Mouse (Mus musculus) frontal cortex, postnatal 36 days (tissue): ENCODE measurements at regions not wholly inside any gene's neighbourhood (a gene's known extent, or its start where the extent isn't known, plus 50 kb on each side); places are given as distances from the start of the nearest gene placed in this dataset.

ENCODE experiments used
- DNase-seq, 2 experiments: peaks; one replicate each; pipeline ENCODE4 v3.0.0; 2022; ENCODE audit warnings: low spot score in 2 of 2

DNA sequence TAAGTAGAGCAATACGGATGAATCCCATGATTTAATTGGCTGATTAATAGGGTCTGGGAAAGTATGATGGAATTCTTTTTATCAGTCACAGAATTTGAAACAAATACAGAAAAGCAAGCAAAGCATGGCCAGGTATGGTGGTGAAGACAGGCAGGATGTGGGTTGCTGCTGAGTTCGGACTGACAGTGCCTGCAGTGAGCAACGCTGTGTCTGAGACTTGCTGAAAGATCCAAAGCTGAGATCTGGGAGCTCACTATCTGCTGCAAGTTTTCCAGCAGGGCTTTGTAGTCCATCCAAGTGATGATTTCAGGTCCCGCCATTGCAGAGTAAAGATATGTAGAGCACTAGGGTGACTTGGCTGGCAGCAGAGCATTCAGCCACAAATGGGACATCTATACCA is 189.3 kb upstream of the Ahr start:
- DNase-seq = no peak

DNA sequence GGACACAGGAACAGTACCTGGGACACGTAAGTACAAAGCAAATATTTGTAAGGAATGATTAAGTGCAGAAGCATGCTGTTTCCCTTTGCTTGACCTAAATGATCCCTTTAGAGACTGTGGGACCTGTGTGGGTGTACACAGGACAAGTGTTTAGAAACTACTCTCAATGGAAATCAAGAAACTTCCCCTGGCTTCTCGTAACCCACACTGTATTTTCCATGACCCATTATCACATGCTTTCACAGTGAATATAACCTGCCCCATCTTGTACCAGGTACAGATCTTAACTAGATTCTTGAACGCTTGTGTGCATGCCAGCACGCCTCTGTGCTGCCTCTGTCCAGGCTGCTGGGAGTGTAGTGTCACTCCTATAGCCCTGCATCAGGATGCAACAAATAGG is 177.8 kb upstream of the Ahr start:
- DNase-seq = no peak

DNA sequence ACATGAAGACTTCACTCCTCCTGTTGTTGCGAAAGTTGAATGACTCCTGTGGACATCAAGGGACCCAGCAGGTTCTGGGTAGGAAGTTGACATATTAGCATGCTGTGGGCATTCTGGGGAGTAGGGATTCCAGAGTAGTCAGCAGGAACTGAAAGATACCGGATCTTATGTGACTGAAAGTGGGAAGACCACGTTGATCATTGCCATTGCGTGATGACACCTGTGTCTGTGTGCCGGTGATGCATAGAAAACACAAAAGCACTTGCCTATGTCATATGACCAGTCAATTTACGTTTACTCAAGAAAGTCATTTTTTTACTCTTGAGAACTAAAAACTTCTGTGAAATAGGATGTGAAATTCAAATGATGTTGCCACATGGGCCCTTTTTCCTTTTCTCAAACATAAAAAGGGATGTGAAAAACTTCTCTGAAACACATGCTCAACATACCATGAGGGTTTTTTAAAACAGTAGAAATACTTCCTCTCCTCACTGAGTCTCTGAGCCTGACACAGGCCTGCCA is 176.8 kb upstream of the Ahr start:
- DNase-seq = no peak

DNA sequence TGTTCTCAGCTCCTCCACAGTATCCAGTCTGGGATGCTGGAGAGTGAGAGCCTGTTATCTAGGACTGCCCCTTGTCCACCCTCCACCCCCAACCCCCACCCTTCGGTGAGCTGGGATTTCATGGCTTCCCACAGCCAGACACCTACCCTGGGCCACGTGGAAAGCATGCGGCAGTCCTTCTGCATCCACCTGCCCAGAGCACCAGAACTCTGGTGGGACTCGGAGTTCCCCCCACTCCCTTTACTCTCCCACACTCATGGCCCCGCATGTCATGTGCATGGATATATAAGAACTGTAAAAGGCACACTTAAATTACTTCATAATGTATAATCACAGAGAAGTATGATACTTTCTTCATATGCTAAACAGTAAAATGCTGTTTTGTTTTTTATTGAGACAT is 175.5 kb upstream of the Ahr start:
- DNase-seq = no peak

DNA sequence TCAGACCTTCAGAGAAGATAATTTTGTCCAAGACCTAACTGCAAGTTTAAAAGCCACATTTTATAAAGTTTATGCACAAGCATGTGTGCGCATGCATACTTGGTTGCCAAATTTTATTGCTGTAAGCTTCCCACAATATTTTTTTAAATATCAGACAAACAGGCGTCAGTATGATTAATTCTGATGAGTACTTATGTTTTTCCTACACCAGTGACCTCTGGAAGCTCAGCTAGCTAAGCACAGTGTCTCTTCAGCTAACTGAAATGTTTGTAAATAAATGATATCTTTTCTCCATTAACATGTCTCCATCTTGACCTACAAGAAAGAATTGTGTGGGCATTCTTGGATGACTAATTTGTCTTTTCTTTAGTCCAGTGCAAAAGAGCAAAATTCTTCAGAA is 168.6 kb upstream of the Ahr start:
- no peak for DNase-seq

DNA sequence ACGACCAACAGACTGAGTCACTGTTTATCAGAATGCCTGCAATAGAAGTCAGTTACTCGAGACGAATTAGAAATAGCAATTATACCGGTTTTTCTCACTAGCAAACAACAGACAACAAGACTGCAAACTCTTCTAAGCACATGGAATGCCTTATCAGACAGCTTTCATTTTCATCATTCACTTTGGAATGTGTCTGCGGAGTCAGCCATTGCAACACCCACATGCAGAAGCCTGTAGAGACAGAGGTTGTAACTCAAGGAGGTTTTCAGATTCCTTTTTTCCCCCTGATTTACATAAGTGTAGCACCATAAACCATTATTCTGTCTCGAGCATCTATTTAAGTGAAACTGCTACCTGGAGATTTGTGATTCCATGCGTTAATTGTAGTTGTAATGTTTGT is 167.8 kb upstream of the Ahr start:
- DNase-seq = no peak

DNA sequence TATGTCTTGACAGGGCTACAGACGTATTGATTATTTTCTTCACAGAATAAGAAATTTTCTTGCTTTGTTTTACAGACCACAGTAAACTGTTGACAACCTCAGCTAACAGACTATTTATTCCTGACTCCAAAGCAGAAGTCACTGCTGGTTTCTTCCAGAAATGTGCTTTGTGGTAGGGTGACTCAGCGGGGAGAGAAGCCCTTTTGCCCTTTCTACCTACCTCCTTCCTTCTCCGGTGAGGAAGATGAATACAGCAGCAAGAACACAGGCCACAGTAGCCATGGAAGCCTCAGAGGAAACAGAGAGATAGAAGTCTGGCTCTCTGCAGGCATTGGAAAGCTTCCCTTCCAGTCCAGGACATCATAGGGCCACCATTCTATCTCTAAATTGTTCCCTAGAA is 159.4 kb upstream of the Ahr start:
- no peak for DNase-seq

DNA sequence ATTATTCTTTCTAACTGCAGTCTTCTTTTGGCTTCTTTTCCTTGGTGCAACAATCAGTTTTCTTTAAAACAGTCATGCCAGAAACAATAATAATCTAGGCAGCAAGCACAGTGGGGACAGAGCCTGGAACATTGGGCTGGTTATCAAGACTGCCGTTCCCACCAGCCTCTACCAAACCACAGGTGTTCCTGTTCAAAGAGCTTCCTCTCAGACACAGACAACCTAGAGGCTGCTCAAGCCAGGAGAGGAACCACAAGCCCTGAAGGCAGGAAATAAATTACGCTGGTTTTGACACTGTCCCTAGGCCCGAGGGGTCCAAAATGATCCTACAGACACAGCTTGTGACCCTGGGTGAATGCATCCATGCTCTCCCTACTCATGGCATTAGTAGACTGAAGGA is 156.1 kb upstream of the Ahr start:
- no peak for DNase-seq

DNA sequence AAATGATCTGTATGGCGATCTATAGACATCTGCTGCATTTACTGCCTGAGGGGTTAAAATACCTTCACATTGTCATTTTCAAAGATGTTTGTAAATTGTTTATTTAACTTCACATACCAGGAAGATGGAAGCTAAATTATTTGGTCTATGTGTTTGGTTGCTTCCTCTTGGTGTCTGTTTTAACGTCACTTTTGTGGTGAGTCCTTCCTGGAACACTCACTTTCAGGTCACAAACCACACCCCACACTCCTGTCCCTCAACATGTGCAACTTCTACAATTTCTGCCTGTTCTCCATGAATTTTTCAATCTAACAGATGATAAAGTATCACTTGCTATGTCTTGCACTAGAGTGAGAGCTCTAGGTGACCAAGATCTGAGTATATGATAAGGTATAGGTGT is 151.4 kb upstream of the Ahr start:
- DNase-seq = no peak

DNA sequence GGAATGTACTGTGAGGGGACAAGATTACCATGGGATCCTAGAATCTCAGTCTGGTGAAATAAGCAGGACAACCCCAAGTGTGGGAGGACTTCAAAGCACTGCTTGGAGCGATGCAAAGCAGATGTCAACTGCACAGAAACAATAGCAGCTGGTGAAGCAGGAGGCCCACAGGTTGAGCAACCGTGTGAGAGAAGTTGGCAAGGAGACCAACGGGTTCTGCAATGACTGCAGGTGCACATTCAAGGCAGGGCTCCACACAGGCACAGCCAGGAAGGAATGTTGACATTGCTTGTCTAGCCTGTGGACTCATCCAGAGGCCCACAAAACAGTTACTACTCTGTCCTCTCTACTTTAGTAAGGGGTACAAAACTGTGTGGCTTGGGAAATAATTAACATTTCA is 150.4 kb upstream of the Ahr start:
- no peak for DNase-seq

DNA sequence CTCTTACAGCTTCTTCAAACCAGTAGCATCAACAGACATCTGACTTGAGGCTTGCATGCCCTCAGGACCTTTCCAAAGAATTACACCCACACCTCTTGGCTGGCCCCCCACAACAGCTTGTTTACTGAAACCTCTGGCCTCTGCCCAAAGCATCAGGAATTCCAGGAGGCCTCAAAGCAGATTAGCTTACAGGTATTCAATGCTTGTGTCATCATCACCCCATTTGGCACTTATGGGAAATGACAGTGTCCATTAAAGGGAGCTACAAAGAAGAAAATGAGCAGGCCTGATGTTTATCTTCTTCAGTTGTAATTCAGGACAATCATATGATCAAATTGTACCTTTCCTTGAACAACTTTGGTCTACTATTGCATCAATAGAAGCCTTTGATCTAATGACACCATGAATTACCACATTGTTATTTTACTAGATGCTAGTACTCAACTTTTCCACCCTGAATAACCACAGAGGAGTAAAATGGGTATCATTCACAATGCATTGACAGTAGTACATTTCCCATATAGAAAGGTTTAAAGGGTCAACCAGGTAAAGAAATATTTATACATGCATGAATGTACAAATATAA is 147.1 kb upstream of the Ahr start:
- no peak for DNase-seq

DNA sequence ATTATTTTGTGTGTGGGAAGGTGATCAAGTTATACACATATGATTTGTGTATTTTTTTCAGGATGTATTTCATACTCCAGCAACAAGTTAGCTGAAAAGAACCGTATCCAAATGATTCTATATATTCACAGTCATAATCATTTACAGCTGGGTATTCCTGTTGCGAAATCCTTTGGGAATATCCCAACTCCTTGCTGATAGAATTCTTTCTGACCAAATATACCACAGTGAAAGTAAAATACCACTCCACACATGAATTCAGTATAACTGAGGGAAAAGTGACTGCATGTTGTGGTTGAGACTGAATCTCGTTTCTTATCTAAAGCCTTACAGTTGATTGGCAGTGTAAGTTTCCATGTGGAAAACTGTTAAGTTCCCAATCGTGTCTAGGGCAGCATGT is 145.1 kb upstream of the Ahr start:
- no peak for DNase-seq

DNA sequence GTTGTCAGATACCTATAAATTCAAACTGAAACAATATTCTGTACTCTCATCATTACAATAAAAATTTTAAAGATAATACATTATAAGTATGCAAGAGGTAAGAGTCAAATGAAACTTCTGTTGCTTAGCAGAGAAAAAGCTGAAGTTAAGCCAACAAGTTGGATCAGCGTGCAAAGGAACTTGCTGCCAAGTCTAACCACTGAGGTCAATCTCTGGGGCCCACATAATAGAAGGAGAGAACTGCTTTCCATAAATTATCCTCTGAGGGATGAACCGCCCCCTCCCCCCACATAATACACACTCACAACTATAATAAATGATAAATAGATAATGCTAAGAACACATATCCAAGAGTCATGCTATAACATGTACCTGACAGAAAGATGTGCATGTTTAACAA is 144.2 kb upstream of the Ahr start:
- DNase-seq = no peak

DNA sequence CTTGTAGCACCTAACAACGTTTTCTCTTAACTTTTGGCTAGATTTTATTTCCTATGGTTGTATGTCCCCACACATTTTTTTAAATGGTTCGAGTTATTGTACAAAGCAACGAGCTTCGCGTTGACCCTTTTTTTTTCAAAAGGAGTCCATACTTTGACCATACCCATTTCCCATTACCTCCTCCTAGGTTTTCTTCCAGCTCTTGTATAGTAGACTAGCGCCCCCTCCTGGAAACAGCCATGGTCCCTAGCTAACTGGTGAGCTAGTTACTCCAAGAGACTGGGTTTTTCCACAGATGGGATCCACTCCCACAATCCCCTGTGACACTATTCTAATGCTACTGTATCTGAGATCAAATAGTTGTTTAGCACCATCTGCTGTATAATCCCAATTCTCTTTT is 139.6 kb upstream of the Ahr start:
- peak in 1 of 2 experiments; percentile 30 for DNase-seq

DNA sequence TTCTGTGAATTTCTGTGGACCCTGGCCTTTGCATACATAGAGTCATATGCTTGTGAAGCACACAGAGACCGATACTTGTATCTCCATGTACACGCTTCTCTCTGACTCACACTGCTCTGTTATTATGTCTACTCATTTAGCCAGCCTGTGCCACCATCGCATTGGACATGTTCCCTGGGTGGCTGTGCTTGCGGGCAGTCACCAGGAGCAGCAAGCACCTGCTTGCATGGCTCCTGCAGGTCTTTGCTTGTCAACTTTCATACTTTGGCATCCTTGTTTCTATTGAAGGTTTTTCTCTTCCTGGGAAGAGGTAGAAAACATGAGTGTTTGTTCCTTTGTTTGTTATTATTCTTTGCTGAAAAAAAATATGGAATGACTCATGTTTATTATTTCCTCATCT is 136.1 kb upstream of the Ahr start:
- DNase-seq = no peak

DNA sequence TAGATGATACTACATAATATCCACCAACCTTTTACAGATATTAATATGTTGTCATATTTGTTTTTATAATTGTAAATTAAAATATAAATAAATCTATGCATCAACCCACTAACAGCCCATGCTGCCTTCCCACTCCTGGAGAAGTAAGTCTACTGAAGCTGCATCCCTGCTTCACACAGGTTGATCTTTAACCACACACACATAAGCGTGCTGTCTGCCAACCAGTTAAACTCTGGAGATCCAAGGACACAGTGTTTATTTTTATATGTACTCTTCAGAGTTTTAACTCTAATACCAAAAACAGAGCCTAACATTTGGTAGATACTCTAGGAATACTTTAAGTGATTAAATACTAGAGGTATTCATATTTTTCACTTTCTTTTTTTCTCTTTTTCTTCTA is 133.9 kb upstream of the Ahr start:
- no peak for DNase-seq

DNA sequence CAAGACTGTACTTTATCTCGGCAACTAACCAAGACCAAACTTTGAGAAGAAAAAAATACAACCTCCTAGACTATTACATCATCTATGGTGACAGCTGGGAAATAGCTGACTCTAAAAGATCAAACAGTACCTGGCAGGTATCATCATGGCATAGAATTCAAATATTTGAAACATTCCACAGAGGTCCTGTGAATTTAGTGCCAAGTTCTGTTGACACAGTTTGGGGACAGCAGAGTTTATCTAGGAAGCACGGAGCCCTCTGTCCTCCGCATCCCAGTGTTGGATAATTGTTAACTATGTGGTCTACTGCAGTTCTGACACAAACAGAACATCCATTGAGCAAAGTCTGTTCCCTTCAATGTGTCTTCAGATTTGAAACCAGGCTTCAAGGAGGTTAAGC is 132.9 kb upstream of the Ahr start:
- DNase-seq = no peak

DNA sequence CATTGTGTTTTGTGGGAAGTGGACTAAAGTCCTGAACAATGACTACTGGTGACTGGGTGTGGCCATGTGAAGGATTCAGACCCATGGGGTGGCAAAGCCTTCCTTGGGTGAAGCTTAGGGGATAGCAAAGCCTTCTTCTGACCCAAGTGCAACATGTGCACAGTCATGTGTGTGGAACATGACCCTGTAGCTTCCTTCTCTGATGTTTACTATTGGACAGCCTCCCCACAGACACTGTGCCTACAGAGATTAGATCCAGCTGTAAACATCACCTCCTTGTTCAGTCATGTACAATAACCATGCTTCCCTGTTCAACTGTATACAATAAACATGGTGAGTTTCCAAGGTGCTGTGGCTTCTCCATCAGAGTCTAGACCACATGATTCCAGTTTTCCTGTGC is 132.4 kb upstream of the Ahr start:
- DNase-seq = no peak

DNA sequence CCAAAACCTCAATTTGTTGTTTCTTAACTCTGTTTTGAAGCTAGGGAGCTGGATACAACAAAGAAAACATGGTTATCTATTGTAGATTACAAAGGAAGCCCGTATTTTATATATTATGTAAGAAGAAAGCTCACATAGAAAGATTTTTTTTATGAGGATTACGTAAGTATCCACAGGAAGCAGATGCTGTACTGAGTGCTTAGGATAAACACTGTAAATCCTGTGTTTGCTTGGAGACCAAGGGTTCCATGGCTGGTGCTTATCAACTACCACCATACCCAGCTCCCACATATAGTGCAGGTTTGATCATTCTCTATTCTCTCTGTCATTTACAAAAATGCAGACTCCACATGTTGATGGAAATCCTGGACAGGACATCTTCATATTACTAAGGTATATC is 131.2 kb upstream of the Ahr start:
- DNase-seq = no peak

DNA sequence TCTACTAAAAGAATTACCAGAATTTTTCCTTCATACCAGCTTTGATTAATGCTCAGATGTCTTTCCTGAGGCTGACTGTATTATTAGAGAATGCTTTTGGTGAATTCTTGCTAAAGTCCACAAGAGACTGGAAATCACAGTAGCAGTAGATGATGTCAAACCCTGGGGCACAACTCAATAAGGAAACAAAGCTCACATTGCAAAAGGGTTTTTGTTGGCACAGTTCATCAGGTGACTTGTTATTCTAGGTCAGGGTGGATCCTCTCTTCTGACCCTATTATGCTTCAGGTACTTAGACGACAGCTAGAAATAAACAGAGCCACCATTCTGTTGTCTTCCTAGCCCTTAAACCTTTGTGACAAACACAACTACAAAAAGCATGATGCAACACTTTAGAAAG is 128.2 kb upstream of the Ahr start:
- no peak for DNase-seq

DNA sequence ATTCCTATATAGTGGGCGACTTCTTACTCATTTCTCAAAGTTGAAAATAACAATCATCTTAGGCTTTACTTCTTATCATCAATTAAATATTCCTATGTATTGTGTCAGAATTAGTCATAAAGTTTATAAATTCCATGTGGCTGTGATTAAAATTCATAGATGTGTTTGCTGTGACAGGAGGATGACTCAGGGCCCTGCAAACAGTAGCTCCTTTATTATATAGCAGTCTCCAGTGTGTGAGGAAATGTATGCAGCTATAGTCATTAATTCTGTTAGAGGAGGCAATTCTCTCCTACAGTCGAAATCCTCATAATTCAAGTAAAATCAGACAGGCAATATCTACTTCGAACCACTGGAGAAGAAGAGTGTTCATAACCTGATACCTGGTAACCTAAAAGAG is 121.7 kb upstream of the Ahr start:
- no peak for DNase-seq

DNA sequence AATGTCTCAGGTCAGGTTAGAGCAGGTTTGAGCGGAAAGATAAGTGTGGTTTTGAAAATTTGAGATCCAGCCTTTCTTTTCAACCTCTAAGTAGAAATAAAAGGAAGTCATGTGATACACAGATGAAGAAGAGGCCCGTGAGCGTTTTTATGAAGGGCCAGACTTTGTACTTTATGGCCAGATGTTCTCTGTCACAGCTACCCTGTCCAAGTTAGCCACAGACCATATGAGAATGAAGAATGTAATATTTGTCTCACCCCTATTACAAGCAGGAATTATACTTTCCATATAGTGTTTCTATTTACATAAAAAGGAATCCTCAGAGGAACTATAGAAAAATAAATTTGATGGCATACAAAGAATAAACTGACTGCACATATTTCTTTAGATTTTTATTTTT is 114.9 kb upstream of the Ahr start:
- no peak for DNase-seq

DNA sequence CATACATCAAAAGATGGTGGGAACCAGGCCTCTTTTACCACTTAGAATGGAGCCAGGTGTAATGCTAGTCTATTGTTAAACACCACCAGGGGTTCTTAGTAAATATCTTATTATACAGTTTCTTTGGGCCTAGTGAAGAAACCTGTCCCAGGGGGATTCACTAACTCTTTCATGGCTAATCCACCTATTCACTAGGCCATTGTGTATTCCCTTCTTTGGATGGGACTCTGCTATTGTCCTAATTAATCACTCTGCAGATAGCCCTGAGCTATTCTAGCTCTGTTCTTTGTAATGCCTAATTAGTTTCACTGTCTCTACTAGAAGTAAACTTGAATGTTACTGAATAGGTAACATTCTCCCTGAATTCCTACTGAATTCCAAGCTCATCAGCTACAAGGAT is 107.6 kb upstream of the Ahr start:
- DNase-seq = no peak

DNA sequence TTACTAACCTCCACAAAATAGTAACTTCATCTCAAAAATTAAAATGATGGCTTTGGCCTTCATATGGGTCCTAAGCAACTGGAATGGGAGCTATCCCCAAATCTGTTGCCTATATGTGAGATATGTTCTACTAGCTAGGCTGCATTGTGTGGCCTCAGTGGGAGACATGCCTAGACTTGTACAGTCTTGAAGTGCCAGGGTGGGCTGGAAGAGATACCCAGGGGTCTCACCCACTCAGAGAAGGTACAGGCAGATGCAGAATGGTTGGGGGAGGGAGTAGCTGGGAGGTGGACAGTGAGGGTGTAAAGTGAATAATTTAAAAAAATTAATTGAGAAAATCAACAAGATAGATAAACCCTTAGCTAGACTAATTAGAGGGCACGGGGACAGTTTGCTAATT is 106.9 kb upstream of the Ahr start:
- DNase-seq = no peak

DNA sequence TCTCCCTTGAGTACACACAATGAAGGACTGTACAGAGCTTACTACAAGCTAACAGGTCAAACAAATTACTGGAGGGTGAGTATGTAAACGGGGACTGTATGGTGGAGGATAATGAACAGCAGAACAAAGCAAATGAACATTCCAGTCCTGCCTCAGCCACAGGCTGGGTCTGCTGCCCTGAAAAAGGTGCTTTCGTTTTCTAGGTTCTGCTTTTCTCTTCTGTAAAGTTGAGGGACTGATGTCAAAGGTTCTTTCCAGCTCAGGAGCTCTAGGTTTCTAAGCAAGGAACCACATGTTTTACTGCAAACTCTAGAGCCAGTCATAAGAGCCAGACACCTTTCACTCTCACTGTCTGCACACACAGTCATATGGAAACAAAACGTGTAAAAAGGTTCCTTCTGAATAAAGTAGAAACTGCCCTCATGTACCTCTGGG is 106.1 kb upstream of the Ahr start:
- no peak for DNase-seq
